Mouse (Mus musculus): Measurements from ENCODE around the gene Bmp7. TPM values are rescaled to one million over a fixed set of nuclear protein-coding genes. Genes with fewer than 3 reads are reported as not detected.

The Bmp7 gene
- polyA plus RNA-seq, 1 experiment from 2014 or later: 4.4 TPM

GRCm38 (mm10) chr2:172966480-172966879, 26.4 kb upstream of the Bmp7 start:
- Histone ChIP-seq H3K4me2 (no peak overlapping the region), H3K27me3 (replicated peaks) (no peaks in the 10 kb centered on the region), H3K36me3 (no peaks in the 10 kb centered on the region), H3K4me1 (no peaks in the 10 kb centered on the region), H3K9me3 (replicated peaks) (no peaks in the 10 kb centered on the region), H3K27ac (no peak overlapping the region), H3K4me3 (no peak overlapping the region), H3K9ac (no peak overlapping the region)
- ATAC-seq: no peak
- 56% methylated on average over 5 of the region's 5 CpGs for WGBS (ENCODE audit: insufficient replicate concordance)

- H3K9me3 ChIP-seq (replicated peaks): 0 out of 2 replicates have a peak, but pooled peaks cover 4% of the 10 kb centered on the region
- H3K9ac ChIP-seq: no peak overlapping the region
- 58% methylated on average over 11 of the region's 11 CpGs for WGBS (ENCODE audit: insufficient replicate concordance)
- no peak overlapping the region for H3K4me2 ChIP-seq
- H3K27me3 ChIP-seq (replicated peaks): no peaks in the 10 kb centered on the region
- no peaks in the 10 kb centered on the region for H3K36me3 ChIP-seq
- no peak overlapping the region for H3K27ac ChIP-seq
- no peaks in the 10 kb centered on the region for H3K4me1 ChIP-seq
- no peak for ATAC-seq
- no peak overlapping the region for H3K4me3 ChIP-seq
Observed at GRCm38 (mm10) chr2:172965249-172965648, 25.1 kb upstream of the Bmp7 start.

GRCm38 (mm10) chr2:172961211-172961610, 21.1 kb upstream of the Bmp7 start:
- WGBS (ENCODE audit: insufficient replicate concordance): 58% methylated on average over 6 of the region's 6 CpGs
- Histone ChIP-seq H3K27me3 (replicated peaks) (no peaks in the 10 kb centered on the region), H3K4me3 (no peak overlapping the region), H3K36me3 (no peaks in the 10 kb centered on the region), H3K27ac (no peak overlapping the region), H3K4me2 (no peak overlapping the region), H3K4me1 (no peaks in the 10 kb centered on the region), H3K9ac (no peak overlapping the region), H3K9me3 (replicated peaks) (0 out of 2 replicates have a peak, but pooled peaks cover 5% of the 10 kb centered on the region)
- no peak for ATAC-seq

GRCm38 (mm10) chr2:172960350-172960749, 20.2 kb upstream of the Bmp7 start:
- no peak overlapping the region for H3K4me3 ChIP-seq
- no peaks in the 10 kb centered on the region for H3K4me1 ChIP-seq
- no peaks in the 10 kb centered on the region for H3K36me3 ChIP-seq
- H3K27ac ChIP-seq: no peak overlapping the region
- H3K27me3 ChIP-seq (replicated peaks): no peaks in the 10 kb centered on the region
- H3K9me3 ChIP-seq (replicated peaks): 0 out of 2 replicates have a peak, but pooled peaks cover 5% of the 10 kb centered on the region
- H3K4me2 ChIP-seq: no peak overlapping the region
- H3K9ac ChIP-seq: no peak overlapping the region
- 54% methylated on average over 3 of the region's 3 CpGs for WGBS (ENCODE audit: insufficient replicate concordance)
- ATAC-seq: no peak

- H3K27me3 ChIP-seq (replicated peaks): no peaks in the 10 kb centered on the region
Observed at GRCm38 (mm10) chr2:172959006-172959768, 19.1 kb upstream of the Bmp7 start.

GRCm38 (mm10) chr2:172958579-172958978, 18.5 kb upstream of the Bmp7 start:
- ATAC-seq: no peak
- no peaks in the 10 kb centered on the region for H3K27me3 ChIP-seq (replicated peaks)
- no peak overlapping the region for H3K4me3 ChIP-seq
- no peaks in the 10 kb centered on the region for H3K36me3 ChIP-seq
- no peaks in the 10 kb centered on the region for H3K4me1 ChIP-seq
- H3K9ac ChIP-seq: no peak overlapping the region
- 0 out of 2 replicates have a peak, but pooled peaks cover 5% of the 10 kb centered on the region for H3K9me3 ChIP-seq (replicated peaks)
- no peak overlapping the region for H3K27ac ChIP-seq
- H3K4me2 ChIP-seq: no peak overlapping the region
- WGBS (ENCODE audit: insufficient replicate concordance): 23% methylated on average over 5 of the region's 5 CpGs

More at GRCm38 (mm10) chr2:172959006-172959768, 19.1 kb upstream of the Bmp7 start:
- no peak overlapping the region for H3K4me2 ChIP-seq
- H3K9me3 ChIP-seq (replicated peaks): 0 out of 2 replicates have a peak, but pooled peaks cover 5% of the 10 kb centered on the region
- ATAC-seq: no peak
- H3K9ac ChIP-seq: no peak overlapping the region
- WGBS (ENCODE audit: insufficient replicate concordance): 53% methylated on average over 13 of the region's 13 CpGs
- H3K27ac ChIP-seq: no peak overlapping the region
- H3K36me3 ChIP-seq: no peaks in the 10 kb centered on the region
- H3K4me1 ChIP-seq: no peaks in the 10 kb centered on the region
- no peak overlapping the region for H3K4me3 ChIP-seq

- Histone ChIP-seq H3K9me3 (replicated peaks) (no peaks in the 10 kb centered on the region), H3K4me2 (no peak overlapping the region), H3K9ac (no peak overlapping the region), H3K36me3 (no peaks in the 10 kb centered on the region), H3K4me3 (no peak overlapping the region), H3K4me1 (0 out of 2 replicates have a peak, but pooled peaks cover 5% of the 10 kb centered on the region), H3K27ac (no peak overlapping the region), H3K27me3 (replicated peaks) (peaks cover 14% of the 10 kb centered on the region; the same call in 1 of the 2 replicates)
- 59% methylated on average over 2 of the region's 2 CpGs for WGBS (ENCODE audit: insufficient replicate concordance)
- ATAC-seq: no peak
Observed at GRCm38 (mm10) chr2:172951976-172952375, 11.9 kb upstream of the Bmp7 start.

GRCm38 (mm10) chr2:172950722-172951121, 10.6 kb upstream of the Bmp7 start:
- Histone ChIP-seq H3K4me2 (no peak overlapping the region), H3K9ac (no peak overlapping the region)
- 29% methylated on average over 11 of the region's 11 CpGs for WGBS (ENCODE audit: insufficient replicate concordance)

GRCm38 (mm10) chr2:172950119-172950676, 10.1 kb upstream of the Bmp7 start:
- H3K27ac ChIP-seq: no peak overlapping the region

More at GRCm38 (mm10) chr2:172950722-172951121, 10.6 kb upstream of the Bmp7 start:
- ATAC-seq: no peak; the same call in 1 of the 2 replicates
- no peak overlapping the region for H3K4me3 ChIP-seq
- H3K9me3 ChIP-seq (replicated peaks): no peaks in the 10 kb centered on the region
- no peak overlapping the region for H3K27ac ChIP-seq
- H3K4me1 ChIP-seq: 0 out of 2 replicates have a peak, but pooled peaks cover 5% of the 10 kb centered on the region
- H3K36me3 ChIP-seq: no peaks in the 10 kb centered on the region
- peaks cover 14% of the 10 kb centered on the region; the same call in 1 of the 2 replicates for H3K27me3 ChIP-seq (replicated peaks)

GRCm38 (mm10) chr2:172949051-172949450, 8.9 kb upstream of the Bmp7 start:
- WGBS (ENCODE audit: insufficient replicate concordance): 32% methylated on average over 5 of the region's 5 CpGs
- no peak overlapping the region for H3K27ac ChIP-seq
- no peak for ATAC-seq

More at GRCm38 (mm10) chr2:172950119-172950676, 10.1 kb upstream of the Bmp7 start:
- ATAC-seq: no peak
- H3K4me2 ChIP-seq: no peak overlapping the region
- H3K9me3 ChIP-seq (replicated peaks): no peaks in the 10 kb centered on the region
- no peak overlapping the region for H3K9ac ChIP-seq
- no peaks in the 10 kb centered on the region for H3K36me3 ChIP-seq
- H3K4me3 ChIP-seq: no peak overlapping the region
- WGBS (ENCODE audit: insufficient replicate concordance): 56% methylated on average over 9 of the region's 9 CpGs
- H3K4me1 ChIP-seq: 0 out of 2 replicates have a peak, but pooled peaks cover 5% of the 10 kb centered on the region
- H3K27me3 ChIP-seq (replicated peaks): peaks cover 15% of the 10 kb centered on the region

GRCm38 (mm10) chr2:172940799-172941163, 660 bp upstream of the Bmp7 start:
- peaks cover 21% of the 10 kb centered on the region; the same call in 1 of the 2 replicates for H3K4me1 ChIP-seq
- no peak overlapping the region for H3K27ac ChIP-seq
- H3K27me3 ChIP-seq (replicated peaks): peaks cover 92% of the 10 kb centered on the region
- H3K36me3 ChIP-seq: no peaks in the 10 kb centered on the region
- ATAC-seq: no peak
- no peaks in the 10 kb centered on the region for H3K9me3 ChIP-seq (replicated peaks)
- 4% methylated on average over 12 of the region's 13 CpGs for WGBS (ENCODE audit: insufficient replicate concordance)
- peak overlapping the region; percentile 49 for H3K4me3 ChIP-seq
- H3K9ac ChIP-seq: no peak overlapping the region
- peak overlapping the region; percentile 67 for H3K4me2 ChIP-seq

More at GRCm38 (mm10) chr2:172949051-172949450, 8.9 kb upstream of the Bmp7 start:
- Histone ChIP-seq H3K9ac (no peak overlapping the region), H3K4me2 (no peak overlapping the region), H3K36me3 (no peaks in the 10 kb centered on the region), H3K9me3 (replicated peaks) (no peaks in the 10 kb centered on the region), H3K27me3 (replicated peaks) (peaks cover 26% of the 10 kb centered on the region), H3K4me3 (no peak overlapping the region), H3K4me1 (0 out of 2 replicates have a peak, but pooled peaks cover 5% of the 10 kb centered on the region)

GRCm38 (mm10) chr2:172939639-172940002, 500 bp downstream of the Bmp7 start:
- 4% methylated on average over 26 of the region's 26 CpGs for WGBS (ENCODE audit: insufficient replicate concordance)
- H3K27ac ChIP-seq: peak overlapping the region; percentile 64; the same call in 1 of the 2 replicates

More at GRCm38 (mm10) chr2:172939639-172940002, 500 bp downstream of the Bmp7 start:
- Histone ChIP-seq H3K4me1 (peaks cover 24% of the 10 kb centered on the region; the same call in 1 of the 2 replicates), H3K27me3 (replicated peaks) (peaks cover 97% of the 10 kb centered on the region), H3K9ac (no peak overlapping the region), H3K4me3 (peak overlapping the region; percentile 49), H3K36me3 (no peaks in the 10 kb centered on the region), H3K4me2 (peak overlapping the region; percentile 67), H3K9me3 (replicated peaks) (no peaks in the 10 kb centered on the region)
- no peak for ATAC-seq
